Mouse (Mus musculus): ENCODE data around the gene Rufy3. TPM values are rescaled to one million over a fixed set of nuclear protein-coding genes. Genes with fewer than 3 reads are reported as not detected.

Gene Rufy3
- total and polyA plus RNA-seq, 2 experiments from 2014 or later, result 7.3 to 12.7 TPM

DNA sequence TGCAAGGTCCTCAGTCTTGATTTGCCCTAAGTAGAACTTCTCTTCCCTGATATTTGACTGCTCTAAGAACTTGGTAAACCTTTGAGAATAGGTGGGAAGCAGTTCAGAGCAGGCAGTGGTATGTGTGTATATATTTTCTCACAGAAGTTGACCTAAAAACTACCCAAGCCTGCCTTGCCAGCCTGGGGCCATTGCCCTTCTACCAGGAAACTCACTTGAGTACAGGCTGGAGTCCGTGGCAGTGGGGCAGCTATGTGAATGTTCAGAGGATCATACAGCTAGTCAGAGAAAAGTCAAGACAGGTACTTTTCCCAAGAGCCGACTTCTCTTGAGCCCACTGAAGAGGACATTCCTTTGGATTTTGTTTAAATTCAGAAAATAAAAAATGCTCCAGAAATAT is 80.1 kb downstream of the Rufy3 start:
- no peak overlapping the region for H3K4me3 ChIP-seq (ENCODE audit: low read depth, low read length)
- no peak overlapping the region for H3K4me2 ChIP-seq (ENCODE audit: low read depth, low read length)

DNA sequence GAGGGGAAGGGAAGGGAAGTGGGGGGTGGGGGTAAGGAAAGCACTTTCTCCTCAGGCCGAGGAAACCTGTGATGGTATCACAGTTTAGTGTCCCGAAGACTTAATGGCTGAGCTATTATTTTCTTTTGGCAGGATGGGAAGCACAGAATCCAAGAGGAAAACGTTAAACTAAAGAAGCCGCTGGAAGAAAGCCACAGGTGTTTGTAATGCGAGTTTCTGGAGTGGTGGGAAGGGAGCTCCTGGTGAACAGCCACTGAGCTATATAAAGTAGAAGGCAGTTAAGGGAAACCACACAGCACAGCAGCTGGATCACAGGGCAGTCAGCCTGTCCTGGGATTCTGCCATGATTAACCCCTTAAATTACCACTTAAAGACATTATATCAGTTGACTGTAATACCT is 80.6 kb downstream of the Rufy3 start:
- TF ChIP-seq EP300 (IDR thresholded peaks at IDR 0.05; ENCODE audit: low read depth), result no peak
- WGBS, result 68% methylated on average over 5 of the region's 5 CpGs
- H3K9me3 ChIP-seq (replicated peaks; ENCODE audit: control insufficient read depth, low read length), result no peaks in the 10 kb centered on the region
- H3K4me1 ChIP-seq (ENCODE audit: control insufficient read depth, insufficient read depth), result peaks cover 8% of the 10 kb centered on the region; the same call in 1 of the 2 replicates
- H3K27ac ChIP-seq (ENCODE audit: low read depth), result no peak overlapping the region
- H3K9ac ChIP-seq (replicated peaks; ENCODE audit: low read depth, low read length), result no peak overlapping the region
- H3K4me2 ChIP-seq (ENCODE audit: low read depth, low read length), result no peak overlapping the region
- DNase-seq (ENCODE audit: low spot score), result no peak
- ATAC-seq (ENCODE audit: insufficient read depth, low read depth), result no peak
- no peaks in the 10 kb centered on the region for H3K27me3 ChIP-seq (ENCODE audit: control insufficient read depth, insufficient read depth, low read length)
- H3K36me3 ChIP-seq (replicated peaks; ENCODE audit: control insufficient read depth, insufficient read depth, low read length), result peaks cover 51% of the 10 kb centered on the region
- no peak overlapping the region for H3K4me3 ChIP-seq (ENCODE audit: low read depth, low read length)

More for the DNA sequence above, 80.1 kb downstream of the Rufy3 start:
- Histone ChIP-seq H3K36me3 (replicated peaks; ENCODE audit: control insufficient read depth, insufficient read depth, low read length) (peaks cover 49% of the 10 kb centered on the region), H3K9ac (replicated peaks; ENCODE audit: low read depth, low read length) (no peak overlapping the region), H3K27me3 (ENCODE audit: control insufficient read depth, insufficient read depth, low read length) (no peaks in the 10 kb centered on the region), H3K27ac (ENCODE audit: low read depth) (no peak overlapping the region), H3K4me1 (ENCODE audit: control insufficient read depth, insufficient read depth) (peaks cover 8% of the 10 kb centered on the region; the same call in 1 of the 2 replicates), H3K9me3 (replicated peaks; ENCODE audit: control insufficient read depth, low read length) (no peaks in the 10 kb centered on the region)
- no peak for ATAC-seq (ENCODE audit: insufficient read depth, low read depth)
- no peak for TF ChIP-seq EP300 (IDR thresholded peaks at IDR 0.05; ENCODE audit: low read depth)
- no peak for TF ChIP-seq CTCF (IDR thresholded peaks at IDR 0.05; ENCODE audit: low read depth)
- 92% methylated on average over 2 of the region's 2 CpGs for WGBS
- DNase-seq (ENCODE audit: low spot score), result no peak

DNA sequence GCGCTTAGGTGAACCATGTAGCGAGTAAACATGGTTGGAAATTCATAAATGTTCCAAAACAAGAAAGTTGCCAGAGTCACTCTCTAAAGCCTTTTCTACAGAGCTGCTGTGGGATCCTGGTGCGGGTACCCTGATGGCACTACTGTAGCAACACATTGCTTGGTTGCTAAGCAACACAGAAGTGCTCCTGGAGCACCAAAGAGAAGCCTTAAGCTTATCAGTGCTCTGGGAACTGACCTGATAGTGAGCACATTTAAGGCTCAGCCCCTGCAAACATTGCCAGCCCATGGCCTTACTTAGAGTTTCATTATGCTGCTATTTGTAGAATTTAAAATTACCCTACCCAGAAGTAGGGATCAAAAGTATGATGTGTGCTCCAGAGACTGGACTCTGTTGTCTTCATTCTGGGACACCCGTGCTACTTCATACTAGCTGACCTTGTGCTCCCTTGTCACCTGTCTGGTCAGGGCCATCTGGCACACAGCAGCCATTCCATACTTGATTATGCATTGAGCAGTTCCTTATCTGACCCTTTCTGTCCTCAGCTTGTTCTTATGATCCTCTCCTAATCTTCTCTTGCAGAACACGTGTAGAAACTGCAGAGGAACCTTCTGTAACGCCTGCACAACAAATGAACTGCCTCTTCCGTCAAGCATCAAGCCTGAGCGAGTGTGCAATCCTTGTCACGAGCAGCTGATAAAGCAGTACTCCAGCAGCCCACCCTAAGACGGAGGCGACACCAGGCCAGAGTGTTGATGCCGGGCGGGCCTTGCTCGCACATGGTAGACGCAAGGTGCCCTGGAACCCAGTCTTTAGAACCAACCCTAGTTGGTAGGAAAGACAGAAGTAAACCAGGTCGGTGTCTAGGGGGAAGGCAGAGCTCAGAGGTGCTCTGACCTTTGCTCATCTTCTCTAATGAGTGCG is 84.7 kb downstream of the Rufy3 start:
- peaks cover 39% of the 10 kb centered on the region for H3K36me3 ChIP-seq (replicated peaks; ENCODE audit: control insufficient read depth, insufficient read depth, low read length)
- WGBS, result 39% methylated on average over 17 of the region's 17 CpGs

GRCm38 (mm10) chr5:88652589-88652988 is 87.7 kb downstream of the Rufy3 start:
- Histone ChIP-seq H3K9ac (replicated peaks; ENCODE audit: low read depth, low read length) (no peak overlapping the region), H3K27ac (ENCODE audit: low read depth) (no peak overlapping the region), H3K4me1 (ENCODE audit: control insufficient read depth, insufficient read depth) (peaks cover 8% of the 10 kb centered on the region; the same call in 1 of the 2 replicates), H3K9me3 (replicated peaks; ENCODE audit: control insufficient read depth, low read length) (no peaks in the 10 kb centered on the region), H3K4me3 (ENCODE audit: low read depth, low read length) (no peak overlapping the region), H3K4me2 (ENCODE audit: low read depth, low read length) (no peak overlapping the region), H3K27me3 (ENCODE audit: control insufficient read depth, insufficient read depth, low read length) (no peaks in the 10 kb centered on the region), H3K36me3 (replicated peaks; ENCODE audit: control insufficient read depth, insufficient read depth, low read length) (peaks cover 37% of the 10 kb centered on the region)
- DNase-seq (ENCODE audit: low spot score), result no peak
- WGBS, result 81% methylated on average over 5 of the region's 5 CpGs
- no peak for ATAC-seq (ENCODE audit: insufficient read depth, low read depth)
- TF ChIP-seq CTCF (IDR thresholded peaks at IDR 0.05; ENCODE audit: low read depth), result no peak
- no peak for TF ChIP-seq EP300 (IDR thresholded peaks at IDR 0.05; ENCODE audit: low read depth)

More for the DNA sequence above, 84.7 kb downstream of the Rufy3 start:
- ATAC-seq (ENCODE audit: insufficient read depth, low read depth) (peak; percentile 71), DNase-seq (ENCODE audit: low spot score) (no peak)
- Histone ChIP-seq H3K9ac (replicated peaks; ENCODE audit: low read depth, low read length) (no peak overlapping the region), H3K4me3 (ENCODE audit: low read depth, low read length) (no peak overlapping the region), H3K27me3 (ENCODE audit: control insufficient read depth, insufficient read depth, low read length) (no peaks in the 10 kb centered on the region), H3K4me1 (ENCODE audit: control insufficient read depth, insufficient read depth) (peaks cover 8% of the 10 kb centered on the region; the same call in 1 of the 2 replicates), H3K27ac (ENCODE audit: low read depth) (peak overlapping the region; percentile 57; the same call in 1 of the 2 replicates), H3K9me3 (replicated peaks; ENCODE audit: control insufficient read depth, low read length) (no peaks in the 10 kb centered on the region), H3K4me2 (ENCODE audit: low read depth, low read length) (no peak overlapping the region)
- TF ChIP-seq EP300 (IDR thresholded peaks at IDR 0.05; ENCODE audit: low read depth) (no peak), CTCF (IDR thresholded peaks at IDR 0.05; ENCODE audit: low read depth) (no peak)

GRCm38 (mm10) chr5:88657868-88658267 is 93.0 kb downstream of the Rufy3 start:
- H3K36me3 ChIP-seq (replicated peaks; ENCODE audit: control insufficient read depth, insufficient read depth, low read length), result peaks cover 60% of the 10 kb centered on the region
- WGBS, result 100% methylated on average over 1 of the region's 1 CpGs

More at GRCm38 (mm10) chr5:88657868-88658267, 93.0 kb downstream of the Rufy3 start:
- Histone ChIP-seq H3K4me1 (ENCODE audit: control insufficient read depth, insufficient read depth) (no peaks in the 10 kb centered on the region), H3K4me2 (ENCODE audit: low read depth, low read length) (no peak overlapping the region), H3K9me3 (replicated peaks; ENCODE audit: control insufficient read depth, low read length) (no peaks in the 10 kb centered on the region), H3K9ac (replicated peaks; ENCODE audit: low read depth, low read length) (no peak overlapping the region), H3K27me3 (ENCODE audit: control insufficient read depth, insufficient read depth, low read length) (no peaks in the 10 kb centered on the region), H3K4me3 (ENCODE audit: low read depth, low read length) (no peak overlapping the region), H3K27ac (ENCODE audit: low read depth) (no peak overlapping the region)
- ATAC-seq (ENCODE audit: insufficient read depth, low read depth) (no peak), DNase-seq (ENCODE audit: low spot score) (no peak)
- TF ChIP-seq CTCF (IDR thresholded peaks at IDR 0.05; ENCODE audit: low read depth) (no peak), EP300 (IDR thresholded peaks at IDR 0.05; ENCODE audit: low read depth) (no peak)
